Mouse (Mus musculus) kidney, postnatal 0 days (tissue): ENCODE results near the gene Plcl2. TPM values are rescaled to one million over a fixed set of nuclear protein-coding genes. Genes with fewer than 3 reads are reported as not detected.
"Not testable (repeated sequence)": the region's sequence is repeated elsewhere in the genome, so short reads cannot be mapped to it uniquely, and the experiment has no call there.

Experiments
- ATAC-seq: fragments of 200-750 bp; cut with Nextera tagmentation; replicated peaks from 2 replicates; pipeline ENCODE4 v1.8.0; 2017; ENCODE audit warnings: low read depth, moderate number of reproducible peaks, moderate TSS enrichment, moderate library complexity; ENCODE audit not compliant: low FRiP score
- DNase-seq: peaks from one replicate; pipeline ENCODE4 v3.0.0-alpha.2; 2016; ENCODE audit warnings: low spot score
- H3K27ac ChIP-seq: fragments of 300-500 bp; sonication (generic); 2 replicates; pipeline ENCODE4 v1.5.1; 2014; ENCODE audit warnings: mild to moderate bottlenecking
- H3K27me3 ChIP-seq: fragments of 300-500 bp; sonication (generic); 2 replicates; pipeline ENCODE4 v1.6.1; 2014; ENCODE audit warnings: low read length, mixed read lengths; ENCODE audit not compliant: insufficient read depth
- H3K36me3 ChIP-seq: fragments of 300-500 bp; sonication (generic); 2 replicates; pipeline ENCODE4 v1.6.1; 2014; ENCODE audit warnings: low read length, mixed read lengths; ENCODE audit not compliant: insufficient read depth
- H3K4me1 ChIP-seq: fragments of 300-500 bp; sonication (generic); replicated peaks from 2 replicates; pipeline ENCODE4 v1.6.1; 2014; ENCODE audit warnings: antibody characterized with exemption, low read length, mixed read lengths; ENCODE audit not compliant: insufficient read depth
- H3K4me2 ChIP-seq: fragments of 300-500 bp; sonication (generic); 2 replicates; pipeline ENCODE4 v1.6.1; 2014; ENCODE audit warnings: mild to moderate bottlenecking, low read length, moderate library complexity, mixed read lengths
- H3K4me3 ChIP-seq: fragments of 300-500 bp; sonication (generic); replicated peaks from 2 replicates; pipeline ENCODE4 v1.5.1; 2014; ENCODE audit warnings: low read depth, low read length
- H3K9ac ChIP-seq: fragments of 300-500 bp; sonication (generic); 2 replicates; pipeline ENCODE4 v1.6.1; 2014; ENCODE audit warnings: low read depth, low read length
- H3K9me3 ChIP-seq: fragments of 300-500 bp; sonication (generic); replicated peaks from 2 replicates; pipeline ENCODE4 v1.6.1; 2016; ENCODE audit warnings: low read length, inconsistent platforms, mixed read lengths
- CTCF ChIP-seq: IDR thresholded peaks from 2 replicates; pipeline ENCODE4 v1.5.1; 2016; ENCODE audit warnings: antibody characterized with exemption, low read depth, mild to moderate bottlenecking, moderate library complexity
- WGBS: fragments of 180-500 bp; shearing (Covaris S2); extraction: QIAGEN DNeasy Blood & Tissue Kit; methylation state at CpG from one replicate; pipeline ENCODE4 v1.1.7; 2014; 5-methylcytosine and 5-hydroxymethylcytosine counted together
- polyA plus RNA-seq: library from polyadenylated mRNA; unstranded; fragments of >200 nt; fragmentation: Nextera tagmentation; extraction: Ambion mirVana; gene quantifications from 2 replicates; pipeline ENCODE4 v1.2.1, GENCODE M21; 2015

Plcl2 gene
- polyA plus RNA-seq, 1 experiment from 2014 or later, result 2.7 TPM

DNA sequence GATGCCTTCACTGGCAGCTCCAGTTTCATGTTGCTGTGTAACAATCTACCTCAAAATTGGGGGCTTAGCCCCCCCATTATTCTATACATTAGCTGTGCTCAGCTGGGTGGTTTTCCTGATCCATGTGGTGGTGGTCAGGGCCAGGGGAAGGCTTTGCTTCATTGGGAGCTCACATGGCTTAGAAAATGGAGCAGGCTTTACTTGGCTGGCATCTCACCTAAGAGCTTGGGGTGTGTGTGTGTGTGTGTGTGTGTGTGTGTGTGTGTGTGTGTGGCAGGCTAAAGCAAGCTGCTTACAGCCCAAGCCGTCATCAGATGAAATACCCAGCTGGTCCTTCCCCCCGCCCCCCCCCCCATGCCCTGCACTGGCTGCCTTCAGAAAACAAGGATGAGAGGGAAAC lies 169.5 kb downstream of the Plcl2 start:
- no peaks in the 10 kb centered on the region for H3K4me1 ChIP-seq
- ATAC-seq (peak; percentile 52; the same call in 1 of the 2 replicates), DNase-seq (no peak)
- H3K9ac ChIP-seq, result no peak overlapping the region
- no peaks in the 10 kb centered on the region for H3K27me3 ChIP-seq
- no peak overlapping the region for H3K27ac ChIP-seq
- WGBS, result 86% methylated on average over 2 of the region's 2 CpGs
- H3K4me3 ChIP-seq, result no peak overlapping the region
- H3K36me3 ChIP-seq, result no peaks in the 10 kb centered on the region
- H3K4me2 ChIP-seq, result no peak overlapping the region
- TF ChIP-seq CTCF, result no peak
- no peaks in the 10 kb centered on the region for H3K9me3 ChIP-seq

DNA sequence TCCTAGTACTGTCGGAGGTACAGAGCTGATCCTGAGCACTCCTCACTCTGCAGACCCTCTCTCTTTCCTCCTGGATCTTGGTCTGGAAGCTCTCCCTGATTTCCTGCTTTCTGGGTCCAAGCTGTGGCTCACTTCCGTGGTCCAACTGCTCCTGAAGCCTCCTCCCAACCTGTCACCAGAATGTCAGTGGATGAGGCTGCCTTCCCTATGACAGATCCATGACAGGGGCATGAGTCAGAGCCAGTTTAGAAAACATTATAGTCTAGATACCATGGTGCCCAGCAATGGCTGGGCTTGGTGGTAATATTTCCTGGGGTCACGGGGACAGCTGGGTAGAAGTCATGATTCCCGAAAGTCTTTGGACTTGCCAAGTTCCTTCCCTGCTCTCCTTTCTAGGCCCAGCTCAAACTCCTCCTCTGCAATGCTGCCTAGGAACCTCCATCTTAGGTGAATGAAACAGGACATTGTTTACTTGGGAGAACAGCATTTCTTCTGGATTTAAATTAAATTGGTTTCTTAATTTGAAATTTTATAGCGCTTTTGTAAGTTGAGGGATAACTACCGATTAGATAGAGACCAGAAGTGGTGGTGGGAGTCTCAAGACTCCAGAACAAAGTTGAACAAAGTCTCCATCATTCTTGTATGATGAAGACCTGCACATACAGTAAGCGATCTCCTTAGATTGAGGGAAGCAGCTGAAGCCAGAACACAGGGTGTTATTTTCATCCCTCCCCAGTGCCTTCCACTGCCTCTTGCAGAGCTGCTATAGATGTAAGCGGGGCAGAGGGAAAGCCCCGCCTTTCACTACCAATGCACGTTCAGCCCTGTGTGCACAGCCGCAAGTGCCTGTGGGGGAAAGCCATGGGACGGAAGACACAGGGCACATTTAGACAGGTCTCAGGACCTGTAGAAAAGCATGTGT lies 170.7 kb downstream of the Plcl2 start:
- H3K4me3 ChIP-seq, result no peak overlapping the region
- ATAC-seq (no peak), DNase-seq (no peak)
- H3K9me3 ChIP-seq, result no peaks in the 10 kb centered on the region
- no peaks in the 10 kb centered on the region for H3K27me3 ChIP-seq
- WGBS, result 85% methylated on average over 12 of the region's 12 CpGs
- H3K27ac ChIP-seq, result no peak overlapping the region
- no peaks in the 10 kb centered on the region for H3K36me3 ChIP-seq
- 0 out of 2 replicates have a peak, but pooled peaks cover under 1% of the 10 kb centered on the region for H3K4me1 ChIP-seq
- no peak overlapping the region for H3K9ac ChIP-seq
- no peak overlapping the region for H3K4me2 ChIP-seq
- no peak for TF ChIP-seq CTCF

DNA sequence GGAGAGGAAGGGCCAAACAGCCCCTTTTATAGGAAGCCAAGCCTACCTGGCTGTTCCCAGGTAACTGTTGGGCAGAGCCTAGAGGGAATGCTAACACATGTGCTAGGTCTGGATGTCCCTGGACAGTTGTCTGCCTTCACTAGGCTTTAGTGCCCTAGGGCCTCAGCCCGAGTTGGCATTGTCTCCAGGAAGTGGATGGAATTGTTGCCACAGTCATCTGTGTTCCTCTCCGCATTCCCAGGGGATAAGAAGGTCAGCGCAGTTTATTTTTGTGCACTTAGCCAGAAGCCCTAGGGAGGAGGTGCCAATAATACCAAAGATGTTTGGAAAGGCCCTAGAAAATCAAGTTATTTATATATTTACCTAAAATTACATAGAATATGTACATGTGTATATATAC lies 173.5 kb downstream of the Plcl2 start:
- no peak overlapping the region for H3K9ac ChIP-seq
- H3K4me2 ChIP-seq, result no peak overlapping the region
- no peak for ATAC-seq
- 80% methylated on average over 3 of the region's 3 CpGs for WGBS
- no peaks in the 10 kb centered on the region for H3K9me3 ChIP-seq
- H3K27me3 ChIP-seq, result no peaks in the 10 kb centered on the region
- no peak for DNase-seq
- no peak overlapping the region for H3K27ac ChIP-seq
- H3K4me1 ChIP-seq, result 0 out of 2 replicates have a peak, but pooled peaks cover 5% of the 10 kb centered on the region
- no peaks in the 10 kb centered on the region for H3K36me3 ChIP-seq
- TF ChIP-seq CTCF, result no peak
- no peak overlapping the region for H3K4me3 ChIP-seq

DNA sequence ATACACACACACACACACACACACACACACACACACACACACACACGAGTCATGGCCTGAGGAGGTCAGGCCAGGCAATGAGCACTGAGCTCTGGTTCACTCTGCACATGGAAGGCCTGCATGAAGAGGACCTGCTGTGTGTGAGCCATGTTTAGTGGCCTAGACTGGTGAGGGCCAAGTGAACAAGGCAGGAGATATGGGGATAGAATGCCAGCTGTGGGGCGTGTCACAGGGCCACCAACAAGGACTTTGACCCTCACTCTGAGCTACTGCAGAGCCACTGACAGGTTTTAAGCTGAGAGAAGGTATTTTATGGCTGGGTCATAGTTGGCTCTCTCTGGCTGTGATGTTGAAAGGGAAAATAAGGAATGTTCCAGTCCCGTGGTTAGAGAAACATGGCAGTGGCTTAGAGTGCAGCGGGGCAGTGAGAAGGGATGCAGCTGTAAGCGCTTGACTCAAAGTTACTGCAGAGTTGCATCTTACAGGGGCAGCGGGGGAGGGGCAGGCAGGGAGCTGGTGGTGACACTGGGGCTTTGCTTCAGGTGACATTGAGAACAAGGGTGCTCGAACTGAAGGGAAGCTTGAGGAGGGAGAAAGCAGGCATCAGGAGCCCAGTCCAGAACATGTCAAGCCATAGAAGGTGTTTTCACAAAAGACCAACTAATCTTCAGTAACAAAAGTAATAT lies 175.9 kb downstream of the Plcl2 start:
- DNase-seq, result peak; percentile 54
- peak; percentile 82 for ATAC-seq
- TF ChIP-seq CTCF, result no peak
- H3K27ac ChIP-seq, result no peak overlapping the region
- no peaks in the 10 kb centered on the region for H3K36me3 ChIP-seq
- H3K9me3 ChIP-seq, result no peaks in the 10 kb centered on the region
- H3K27me3 ChIP-seq, result no peaks in the 10 kb centered on the region
- 0 out of 2 replicates have a peak, but pooled peaks cover 5% of the 10 kb centered on the region for H3K4me1 ChIP-seq
- no peak overlapping the region for H3K4me3 ChIP-seq
- no peak overlapping the region for H3K9ac ChIP-seq
- WGBS, result 44% methylated on average over 7 of the region's 7 CpGs
- H3K4me2 ChIP-seq, result no peak overlapping the region

DNA sequence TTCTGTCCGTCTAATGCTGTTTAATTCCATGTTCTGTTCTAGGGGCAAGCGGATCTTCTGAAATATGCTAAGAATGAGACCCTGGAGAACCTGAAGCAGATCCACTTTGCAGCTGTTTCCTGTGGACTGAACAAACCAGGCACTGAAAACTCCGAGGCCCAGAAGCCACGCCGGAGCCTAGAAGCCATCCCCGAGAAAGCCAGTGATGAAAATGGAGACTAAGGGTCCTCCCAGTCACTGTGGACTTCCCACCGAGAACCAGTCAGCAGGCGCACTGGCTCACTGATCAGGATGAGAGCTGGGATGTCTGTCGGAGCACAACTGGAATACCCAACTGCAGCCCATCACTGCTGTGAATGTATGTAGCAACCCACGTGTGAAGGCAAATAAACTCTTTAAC lies 178.5 kb downstream of the Plcl2 start:
- no peak for DNase-seq
- no peak for ATAC-seq
- Histone ChIP-seq H3K27ac (no peak overlapping the region), H3K4me2 (no peak overlapping the region), H3K4me1 (0 out of 2 replicates have a peak, but pooled peaks cover 5% of the 10 kb centered on the region), H3K27me3 (no peaks in the 10 kb centered on the region), H3K9me3 (no peaks in the 10 kb centered on the region), H3K36me3 (no peaks in the 10 kb centered on the region), H3K9ac (no peak overlapping the region), H3K4me3 (no peak overlapping the region)
- no peak for TF ChIP-seq CTCF
- 85% methylated on average over 10 of the region's 10 CpGs for WGBS

DNA sequence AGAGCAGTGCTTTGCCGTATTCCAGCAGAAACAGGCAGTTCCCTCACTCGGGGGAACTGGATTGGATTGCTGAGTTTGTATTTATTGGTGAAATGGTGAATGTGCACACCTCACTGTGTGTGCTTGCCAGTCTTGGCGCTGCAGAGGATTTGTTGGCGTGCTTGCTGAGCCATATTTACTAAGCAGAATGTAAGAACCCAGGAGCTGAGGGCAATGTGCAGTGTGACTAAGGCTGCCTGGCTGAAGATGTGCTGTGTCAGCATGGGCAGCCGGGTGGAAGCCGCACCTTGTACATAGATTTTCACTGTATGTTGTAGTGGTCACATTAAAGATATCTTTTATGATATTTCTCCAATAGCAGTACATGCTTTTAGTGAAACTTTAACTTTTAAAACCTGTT lies 178.9 kb downstream of the Plcl2 start:
- no peak for TF ChIP-seq CTCF
- no peak overlapping the region for H3K4me3 ChIP-seq
- H3K27me3 ChIP-seq, result no peaks in the 10 kb centered on the region
- no peaks in the 10 kb centered on the region for H3K36me3 ChIP-seq
- H3K9me3 ChIP-seq, result no peaks in the 10 kb centered on the region
- no peak for DNase-seq
- ATAC-seq, result no peak
- no peak overlapping the region for H3K9ac ChIP-seq
- H3K4me1 ChIP-seq, result 0 out of 2 replicates have a peak, but pooled peaks cover 5% of the 10 kb centered on the region
- H3K4me2 ChIP-seq, result no peak overlapping the region
- H3K27ac ChIP-seq, result no peak overlapping the region
- WGBS, result 88% methylated on average over 6 of the region's 6 CpGs

DNA sequence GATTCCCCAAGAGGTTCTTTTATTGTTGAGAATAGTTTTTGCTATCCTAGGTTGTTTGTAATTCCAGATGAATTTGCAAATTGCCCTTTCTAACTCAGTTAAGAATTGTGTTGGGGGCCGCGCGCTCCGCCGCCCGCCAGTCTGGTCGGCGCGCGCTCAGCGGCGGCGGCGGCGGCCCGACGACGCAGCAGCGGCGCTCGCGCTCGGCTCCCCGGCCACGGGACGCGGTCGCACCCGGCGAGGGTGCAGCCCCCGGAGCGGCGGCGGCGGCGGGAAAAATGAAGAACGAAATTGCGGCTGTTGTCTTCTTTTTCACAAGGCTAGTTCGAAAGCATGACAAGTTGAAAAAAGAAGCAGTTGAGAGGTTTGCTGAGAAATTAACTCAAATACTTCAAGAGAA lies 189.2 kb downstream of the Plcl2 start:
- ATAC-seq, H3K27me3 ChIP-seq: not testable (repeated sequence)
- WGBS, result 2% methylated on average over 35 of the region's 39 CpGs

More for the DNA sequence above, 189.2 kb downstream of the Plcl2 start:
- DNase-seq, H3K9me3 ChIP-seq, H3K4me3 ChIP-seq, H3K4me1 ChIP-seq, H3K9ac ChIP-seq, H3K36me3 ChIP-seq, H3K27ac ChIP-seq: not testable (repeated sequence)
- peak overlapping the region; percentile 47 for H3K4me2 ChIP-seq
